Mouse (Mus musculus) heart, postnatal 0 days (tissue): ENCODE measurements at regions not wholly inside any gene's neighbourhood (a gene's known extent, or its start where the extent isn't known, plus 50 kb on each side); places are given as distances from the start of the nearest gene placed in this dataset.

Source experiments
- ATAC-seq: fragments of 200-750 bp; cut with Nextera tagmentation; 2 replicates; pipeline ENCODE4 v1.8.0; 2017; ENCODE audit warnings: low read depth, moderate number of reproducible peaks, moderate library complexity; ENCODE audit not compliant: insufficient read depth
- DNase-seq: peaks from one replicate; pipeline ENCODE4 v3.0.0-alpha.2; 2016; ENCODE audit warnings: low spot score
- H3K27ac ChIP-seq: fragments of 300-500 bp; sonication (generic); 2 replicates; pipeline ENCODE4 v1.5.1; 2014; ENCODE audit warnings: low read depth, mild to moderate bottlenecking
- H3K27me3 ChIP-seq: fragments of 300-500 bp; sonication (generic); 2 replicates; pipeline ENCODE4 v1.6.1; 2014; ENCODE audit warnings: low read length, mixed read lengths; ENCODE audit not compliant: control insufficient read depth, insufficient read depth
- H3K36me3 ChIP-seq: fragments of 300-500 bp; sonication (generic); replicated peaks from 2 replicates; pipeline ENCODE4 v1.6.1; 2014; ENCODE audit warnings: low read length, mixed read lengths; ENCODE audit not compliant: control insufficient read depth, insufficient read depth
- H3K4me1 ChIP-seq: fragments of 300-500 bp; sonication (generic); 2 replicates; pipeline ENCODE4 v1.6.1; 2014; ENCODE audit warnings: antibody characterized with exemption; ENCODE audit not compliant: control insufficient read depth, insufficient read depth
- H3K4me2 ChIP-seq: fragments of 300-500 bp; sonication (generic); 2 replicates; pipeline ENCODE4 v1.6.1; 2014; ENCODE audit warnings: low read depth, mild to moderate bottlenecking, low read length, moderate library complexity
- H3K4me3 ChIP-seq: fragments of 300-500 bp; sonication (generic); 2 replicates; pipeline ENCODE4 v1.5.1; 2014; ENCODE audit warnings: low read depth, low read length
- H3K9ac ChIP-seq: fragments of 300-500 bp; sonication (generic); replicated peaks from 2 replicates; pipeline ENCODE4 v1.6.1; 2014; ENCODE audit warnings: low read depth, low read length, mixed read lengths
- H3K9me3 ChIP-seq: fragments of 300-500 bp; sonication (generic); replicated peaks from 2 replicates; pipeline ENCODE4 v1.6.1; 2016; ENCODE audit warnings: low read length; ENCODE audit not compliant: control insufficient read depth
- CTCF ChIP-seq: IDR thresholded peaks from 2 replicates; pipeline ENCODE4 v1.5.1; 2016; ENCODE audit warnings: antibody characterized with exemption, control low read depth, low read depth
- EP300 ChIP-seq: IDR thresholded peaks from 2 replicates; pipeline ENCODE4 v1.6.1; 2016; ENCODE audit warnings: antibody characterized with exemption, low read depth
- WGBS: fragments of 180-500 bp; shearing (Covaris S2); extraction: QIAGEN DNeasy Blood & Tissue Kit; methylation state at CpG from one replicate; pipeline ENCODE4 v1.1.7; 2014; 5-methylcytosine and 5-hydroxymethylcytosine counted together

- Histone ChIP-seq H3K27me3 (0 out of 2 replicates have a peak, but pooled peaks cover 3% of the 10 kb centered on the region), H3K4me3 (no peak overlapping the region), H3K27ac (no peak overlapping the region), H3K9me3 (no peaks in the 10 kb centered on the region), H3K4me2 (no peak overlapping the region), H3K4me1 (no peaks in the 10 kb centered on the region), H3K9ac (no peak overlapping the region), H3K36me3 (no peaks in the 10 kb centered on the region)
- 18% methylated on average over 1 of the region's 1 CpGs for WGBS
- DNase-seq: no peak
- TF ChIP-seq EP300 (no peak), CTCF (no peak)
- no peak for ATAC-seq
These were observed 276.5 kb downstream of the Med13l start for GRCm38 (mm10) chr5:118837001-118837400.

GRCm38 (mm10) chr5:118838421-118838820 is 277.9 kb downstream of the Med13l start:
- TF ChIP-seq CTCF (no peak), EP300 (no peak)
- Histone ChIP-seq H3K4me3 (no peak overlapping the region), H3K4me2 (no peak overlapping the region), H3K27me3 (0 out of 2 replicates have a peak, but pooled peaks cover 3% of the 10 kb centered on the region), H3K36me3 (no peaks in the 10 kb centered on the region), H3K4me1 (no peaks in the 10 kb centered on the region), H3K9me3 (no peaks in the 10 kb centered on the region), H3K9ac (no peak overlapping the region), H3K27ac (no peak overlapping the region)
- 31% methylated on average over 7 of the region's 7 CpGs for WGBS
- ATAC-seq: no peak
- no peak for DNase-seq

GRCm38 (mm10) chr5:118839916-118840315 is 279.4 kb downstream of the Med13l start:
- DNase-seq: no peak
- WGBS: 56% methylated on average over 5 of the region's 5 CpGs

GRCm38 (mm10) chr5:118841210-118842016 is 280.9 kb downstream of the Med13l start:
- WGBS: 64% methylated on average over 21 of the region's 21 CpGs
- Histone ChIP-seq H3K27me3 (0 out of 2 replicates have a peak, but pooled peaks cover 3% of the 10 kb centered on the region), H3K36me3 (no peaks in the 10 kb centered on the region), H3K4me3 (no peak overlapping the region), H3K4me2 (no peak overlapping the region), H3K27ac (no peak overlapping the region), H3K9me3 (no peaks in the 10 kb centered on the region), H3K4me1 (no peaks in the 10 kb centered on the region), H3K9ac (no peak overlapping the region)
- no peak for ATAC-seq
- no peak for DNase-seq
- TF ChIP-seq EP300 (no peak), CTCF (no peak)

More at GRCm38 (mm10) chr5:118839916-118840315, 279.4 kb downstream of the Med13l start:
- no peaks in the 10 kb centered on the region for H3K36me3 ChIP-seq
- no peaks in the 10 kb centered on the region for H3K4me1 ChIP-seq
- no peak overlapping the region for H3K4me3 ChIP-seq
- no peak overlapping the region for H3K9ac ChIP-seq
- H3K4me2 ChIP-seq: no peak overlapping the region
- 0 out of 2 replicates have a peak, but pooled peaks cover 3% of the 10 kb centered on the region for H3K27me3 ChIP-seq
- no peak for ATAC-seq
- TF ChIP-seq EP300: no peak
- TF ChIP-seq CTCF: peak; percentile 27
- no peaks in the 10 kb centered on the region for H3K9me3 ChIP-seq
- H3K27ac ChIP-seq: no peak overlapping the region

GRCm38 (mm10) chr5:118842017-118842396 is 281.5 kb downstream of the Med13l start:
- DNase-seq: no peak
- no peaks in the 10 kb centered on the region for H3K36me3 ChIP-seq
- H3K4me1 ChIP-seq: no peaks in the 10 kb centered on the region
- H3K4me3 ChIP-seq: no peak overlapping the region
- H3K9me3 ChIP-seq: no peaks in the 10 kb centered on the region
- WGBS: 43% methylated on average over 10 of the region's 10 CpGs
- H3K9ac ChIP-seq: no peak overlapping the region
- TF ChIP-seq EP300 (no peak), CTCF (no peak)
- H3K27me3 ChIP-seq: 0 out of 2 replicates have a peak, but pooled peaks cover 3% of the 10 kb centered on the region
- H3K27ac ChIP-seq: no peak overlapping the region
- H3K4me2 ChIP-seq: no peak overlapping the region
- no peak for ATAC-seq
